Mouse (Mus musculus): ENCODE data around the gene Gm42878. TPM values are rescaled to one million over a fixed set of nuclear protein-coding genes. Genes with fewer than 3 reads are reported as not detected.

The Gm42878 gene
- total RNA-seq, 2 experiments from 2014 or later = 2.3 TPM; not detected in 1

DNA sequence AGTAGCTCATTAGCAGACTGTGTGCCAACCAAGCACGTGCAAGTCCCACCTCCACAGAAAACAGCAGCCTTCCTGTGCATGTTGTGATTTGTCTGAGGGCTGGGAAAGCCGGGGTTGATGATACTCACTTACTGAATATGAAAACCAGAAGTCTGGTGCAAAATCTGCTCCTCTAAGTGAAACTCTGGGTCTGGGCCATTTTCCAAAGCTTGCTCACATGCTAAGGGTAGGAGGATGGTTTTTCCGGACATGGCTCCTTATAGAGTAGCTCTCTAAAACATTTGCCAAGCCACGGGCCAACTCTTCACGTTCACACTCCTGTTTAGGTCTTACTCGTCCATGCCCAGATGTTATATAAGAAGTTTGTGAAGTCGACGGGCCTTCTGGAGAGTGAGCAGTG lies 52.0 kb downstream of the Gm42878 start:
- peak; percentile 14 to 22 for DNase-seq

DNA sequence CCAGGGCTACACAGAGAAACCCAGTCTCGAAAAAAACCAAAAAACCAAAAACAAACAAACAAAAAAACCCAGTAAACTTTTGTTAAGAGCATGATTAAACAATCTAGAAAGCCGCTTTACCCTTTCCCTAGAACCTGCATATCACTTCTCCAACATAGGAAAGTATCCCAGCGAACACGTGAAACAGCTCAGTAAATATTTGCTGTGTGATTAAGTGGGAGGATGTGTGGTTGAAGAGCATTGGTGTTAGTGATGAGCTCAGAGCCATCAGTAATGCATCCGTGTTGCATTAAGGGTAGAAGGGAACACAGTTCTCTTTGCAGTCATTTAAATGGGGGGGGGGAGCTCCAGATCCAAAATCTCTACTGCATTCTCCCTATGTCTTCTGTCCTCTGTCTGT lies 60.5 kb downstream of the Gm42878 start:
- no peak for DNase-seq

DNA sequence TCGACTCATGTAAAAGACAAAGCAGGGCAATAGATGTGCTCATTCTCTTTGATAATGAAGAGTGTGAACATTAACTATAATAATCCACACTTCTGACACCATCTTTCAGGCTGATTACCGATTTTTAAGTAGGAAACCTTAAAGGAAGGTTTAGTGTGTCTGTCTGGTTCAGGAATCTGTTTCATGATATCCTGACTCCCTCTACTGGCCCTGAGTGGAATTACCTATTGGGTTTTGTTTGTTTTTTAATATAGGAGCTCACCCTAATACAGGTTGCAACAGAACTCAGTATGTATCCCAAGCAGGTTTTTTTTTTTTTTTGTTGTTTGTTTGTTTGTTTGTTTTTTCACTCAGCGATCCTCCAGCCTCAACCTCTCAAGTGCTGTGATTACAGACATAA lies 67.6 kb downstream of the Gm42878 start:
- DNase-seq = no peak

DNA sequence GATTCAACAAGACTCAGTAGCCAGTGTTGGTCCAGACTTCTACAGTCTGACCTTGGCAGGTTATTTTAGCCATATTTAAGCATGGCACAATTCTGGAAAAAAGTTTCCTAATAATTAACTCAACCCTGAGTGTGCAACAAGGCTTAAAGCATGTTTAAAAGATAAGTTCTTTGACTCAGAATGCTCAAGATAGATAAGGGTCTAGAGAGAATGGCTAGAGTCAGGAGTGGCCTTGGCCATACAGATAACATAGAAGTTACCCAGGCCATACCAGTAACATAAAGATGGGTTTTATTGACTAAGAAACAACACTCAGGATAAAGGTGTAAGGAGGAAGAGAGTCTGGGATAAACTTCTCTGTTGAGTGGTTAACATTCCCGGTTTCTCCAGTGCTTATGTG lies 69.2 kb downstream of the Gm42878 start:
- DNase-seq = no peak

DNA sequence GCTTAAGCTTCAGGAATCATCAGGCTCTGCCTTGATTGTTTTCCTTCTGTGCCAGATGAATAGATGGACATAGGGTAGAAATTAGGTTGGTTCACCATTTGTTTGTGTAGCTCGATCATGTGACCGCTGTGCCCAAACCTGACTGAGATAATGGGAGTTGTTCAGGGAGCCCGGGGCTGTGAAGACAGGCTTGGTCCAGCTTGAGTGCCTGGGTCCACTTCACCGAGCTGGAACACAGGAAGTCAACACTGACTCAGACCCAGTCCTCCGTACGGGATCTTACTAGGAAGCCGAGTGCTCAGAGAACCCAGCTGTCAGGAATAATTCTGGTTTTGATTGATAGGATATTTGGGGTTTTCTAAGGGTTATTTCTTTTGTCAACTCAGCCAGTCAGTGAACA lies 70.7 kb downstream of the Gm42878 start:
- DNase-seq = no peak

DNA sequence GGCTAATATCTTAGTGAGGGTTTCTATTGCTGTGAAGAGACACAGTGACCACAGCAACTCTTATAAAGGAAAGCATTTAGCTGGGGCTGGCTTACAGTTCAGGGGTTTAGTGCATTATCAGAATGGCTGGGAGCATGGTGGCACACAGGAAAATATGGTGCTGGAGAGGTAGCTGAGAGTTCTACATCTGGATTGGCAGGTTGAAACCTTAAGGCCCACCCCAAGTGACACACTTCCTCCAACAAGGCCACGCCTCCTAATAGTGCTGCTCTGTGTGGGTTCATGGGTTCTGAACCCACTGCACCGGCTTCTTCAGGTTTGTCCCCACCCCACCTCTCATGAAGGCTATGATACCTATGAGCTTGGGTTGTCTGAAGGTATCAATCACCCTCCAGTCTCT lies 72.9 kb downstream of the Gm42878 start:
- DNase-seq = no peak

DNA sequence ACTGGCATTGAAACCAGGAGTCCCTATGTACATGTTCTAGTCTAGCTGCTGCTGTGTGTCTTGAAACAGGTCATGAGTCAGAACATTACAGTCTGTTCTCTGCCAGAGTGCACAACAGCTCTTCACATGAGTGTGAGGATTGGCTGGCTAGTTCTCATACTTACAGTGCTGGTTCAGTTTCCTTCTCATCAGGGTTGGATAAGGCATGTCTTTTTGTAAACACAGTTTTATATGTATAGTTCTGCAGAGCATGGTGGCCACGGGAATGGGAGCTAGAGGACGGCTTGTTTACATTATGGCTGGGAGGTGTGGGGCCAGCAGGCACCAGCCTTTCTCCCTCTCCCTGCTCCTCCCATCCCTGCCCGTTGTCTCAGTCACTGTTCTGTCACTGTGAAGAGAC lies 75.7 kb downstream of the Gm42878 start:
- no peak for DNase-seq

Other genes starting within 250 kb of the Gm42878 start
- 10 to 100 TPM; 75.3 to 78.4 TPM for gene Trafd1, start 159.8 kb downstream of the Gm42878 start, total RNA-seq (2021)
- gene Naa25, start 147.5 kb downstream of the Gm42878 start, total RNA-seq (2021) = 10 to 100 TPM; 43.4 to 45.5 TPM
- 1 to 10 TPM; 8.1 to 8.8 TPM for gene Tmem116, start 93.6 kb downstream of the Gm42878 start, total RNA-seq (2021)
- gene Erp29, start 93.0 kb downstream of the Gm42878 start, total RNA-seq (2021) = 100 to 1,000 TPM; 145 to 147 TPM
- gene Adam1b, start 42.0 kb downstream of the Gm42878 start, total RNA-seq (2021) = under 1 TPM; 0.13 to 0.15 TPM
- gene Adam1a, start within 50 bp of the Gm42878 start, total RNA-seq (2021) = 10 to 100 TPM; 17.3 to 19.8 TPM
- gene Mapkapk5, start 423 bp upstream of the Gm42878 start, total RNA-seq (2021) = 10 to 100 TPM; 75.1 to 83.8 TPM
- gene Aldh2, start 48.3 kb upstream of the Gm42878 start, total RNA-seq (2021) = 100 to 1,000 TPM; 111 to 121 TPM
- 1 to 10 TPM; 6.8 to 7.8 TPM for gene Acad12, start 73.5 kb upstream of the Gm42878 start, total RNA-seq (2021)
- 1 to 10 TPM; 3.7 to 4.1 TPM for gene Acad10, start 115.0 kb upstream of the Gm42878 start, total RNA-seq (2021)
- gene Brap, start 115.1 kb upstream of the Gm42878 start, total RNA-seq (2021) = 10 to 100 TPM; 63.6 to 65.5 TPM
- gene Atxn2, start 165.9 kb upstream of the Gm42878 start, total RNA-seq (2021) = 100 to 1,000 TPM; 184 to 240 TPM

All from layer of hippocampus, postnatal 36 days (tissue).